Mouse (Mus musculus) liver, embryonic 14.5 days (tissue): ENCODE measurements around the gene D630023F18Rik. TPM values are rescaled to one million over a fixed set of nuclear protein-coding genes. Genes with fewer than 3 reads are reported as not detected.

Experiments used
- ATAC-seq: fragments of 200-750 bp; cut with Nextera tagmentation; 2 replicates; pipeline ENCODE4 v1.8.0; 2017; ENCODE audit warnings: moderate number of reproducible peaks, mild to moderate bottlenecking, moderate library complexity; ENCODE audit not compliant: insufficient read depth
- DNase-seq, 3 experiments: peaks; one replicate each; pipeline ENCODE4 v3.0.0-alpha.2; 2012 to 2013; ENCODE audit warnings: low read depth in 3 of 3, low spot score in 3 of 3
- H3K27ac ChIP-seq: fragments of 300-500 bp; sonication (generic); 2 replicates; pipeline ENCODE4 v1.5.1; 2014; ENCODE audit warnings: moderate library complexity, mild to moderate bottlenecking, control low read depth, inconsistent platforms
- H3K27me3 ChIP-seq: fragments of 300-500 bp; sonication (generic); 2 replicates; pipeline ENCODE4 v1.6.1; 2014; ENCODE audit warnings: mild to moderate bottlenecking, low read length, moderate library complexity; ENCODE audit not compliant: control insufficient read depth, insufficient read depth
- H3K36me3 ChIP-seq: fragments of 300-500 bp; sonication (generic); replicated peaks from 2 replicates; pipeline ENCODE4 v1.6.1; 2014; ENCODE audit warnings: low read depth; ENCODE audit not compliant: control insufficient read depth, insufficient read depth
- H3K4me1 ChIP-seq, 2 experiments: fragments of 200-500 bp in 1 of 2; fragments of 300-500 bp in 1 of 2; sonication (generic) in 1 of 2; replicated peaks; 2 replicates each; pipeline ENCODE4 v1.6.1; 2012 to 2014; ENCODE audit warnings: antibody characterized with exemption in 1 of 2, inconsistent platforms in 1 of 2, low read length in 1 of 2; ENCODE audit not compliant: control insufficient read depth in 2 of 2, insufficient read depth in 2 of 2
- H3K4me2 ChIP-seq: fragments of 300-500 bp; sonication (generic); 2 replicates; pipeline ENCODE4 v1.6.1; 2014; ENCODE audit warnings: low read depth, mild to moderate bottlenecking, control low read depth, moderate library complexity
- H3K4me3 ChIP-seq, 2 experiments: fragments of 200-500 bp in 1 of 2; fragments of 300-500 bp in 1 of 2; sonication (generic) in 1 of 2; 2 replicates each; pipeline ENCODE4 v1.5.1; 2012 to 2014; ENCODE audit warnings: low read depth in 2 of 2, low read length in 2 of 2, mild to moderate bottlenecking in 2 of 2, control low read depth in 1 of 2, inconsistent platforms in 1 of 2, moderate library complexity in 1 of 2; ENCODE audit not compliant: insufficient read depth in 1 of 2
- H3K9ac ChIP-seq: fragments of 300-500 bp; sonication (generic); replicated peaks from 2 replicates; pipeline ENCODE4 v1.6.1; 2014; ENCODE audit warnings: mild to moderate bottlenecking, control low read depth, moderate library complexity
- H3K9me3 ChIP-seq: fragments of 300-500 bp; sonication (generic); 2 replicates; pipeline ENCODE4 v1.6.1; 2016; ENCODE audit warnings: low read length, mixed read lengths; ENCODE audit not compliant: control insufficient read depth
- CTCF ChIP-seq: IDR thresholded peaks from 2 replicates; pipeline ENCODE4 v1.5.1; 2016; ENCODE audit warnings: antibody characterized with exemption, low read depth, control low read depth
- EP300 ChIP-seq: IDR thresholded peaks from 2 replicates; pipeline ENCODE4 v1.6.1; 2016; ENCODE audit warnings: antibody characterized with exemption, low read depth
- WGBS: fragments of 180-500 bp; shearing (Covaris S2); extraction: QIAGEN DNeasy Blood & Tissue Kit; methylation state at CpG from one replicate; pipeline ENCODE4 v1.1.7; 2014; ENCODE audit not compliant: insufficient replicate concordance; 5-methylcytosine and 5-hydroxymethylcytosine counted together
- polyA plus RNA-seq, 2 experiments: library from polyadenylated mRNA; depleted of rRNA in 1 of 2; stranded (reverse) in 1 of 2; unstranded in 1 of 2; fragments of >200 nt; fragmentation: Nextera tagmentation in 1 of 2; extraction: Ambion mirVana in 1 of 2; gene quantifications; 2 replicates each; pipeline versions ENCODE4 v1.2.1 to v1.2.3; 2012 to 2014

D630023F18Rik gene
- polyA plus RNA-seq, 2 experiments, result 0.13 to 0.18 TPM

DNA sequence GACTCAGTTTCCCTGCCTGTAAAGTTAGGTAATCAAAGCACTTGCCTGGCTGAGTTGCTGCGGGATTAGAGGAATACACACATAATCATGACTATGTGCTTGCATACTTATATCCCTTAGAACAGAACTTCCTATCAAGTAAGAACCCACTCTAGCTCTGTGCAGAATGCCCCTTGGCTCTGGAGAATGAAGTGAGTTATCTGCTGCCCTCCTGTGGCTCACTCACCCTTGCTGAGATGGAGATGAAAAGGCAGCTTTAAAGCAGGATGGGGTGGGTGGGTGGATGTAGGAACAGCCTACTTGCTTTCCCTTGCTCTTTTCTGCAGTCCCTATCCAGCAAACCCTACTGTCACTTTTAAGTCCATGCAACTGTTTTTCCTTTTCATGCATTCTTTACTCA lies 39.2 kb upstream of the D630023F18Rik start:
- ATAC-seq, result no peak
- H3K27me3 ChIP-seq, result no peaks in the 10 kb centered on the region
- H3K36me3 ChIP-seq, result peaks cover 17% of the 10 kb centered on the region
- WGBS, result 72% methylated on average over 1 of the region's 1 CpGs
- peaks cover 0 to 4% of the 10 kb centered on the region in 2 experiments; a peak in 1 of 4 replicates for H3K4me1 ChIP-seq
- no peaks in the 10 kb centered on the region for H3K9me3 ChIP-seq
- DNase-seq, result no peak
- no peak overlapping the region for H3K9ac ChIP-seq
- TF ChIP-seq CTCF (no peak), EP300 (no peak)
- no peak overlapping the region for H3K4me3 ChIP-seq
- H3K4me2 ChIP-seq, result no peak overlapping the region
- no peak overlapping the region for H3K27ac ChIP-seq

- DNase-seq (no peak), ATAC-seq (no peak)
- Histone ChIP-seq H3K36me3 (peaks cover 4% of the 10 kb centered on the region; the same call in 1 of the 2 replicates), H3K9me3 (no peaks in the 10 kb centered on the region), H3K4me2 (no peak overlapping the region), H3K27ac (no peak overlapping the region), H3K4me3 (no peak overlapping the region), H3K27me3 (no peaks in the 10 kb centered on the region), H3K4me1 (0 out of 4 replicates have a peak, but pooled peaks cover 0 to 2% of the 10 kb centered on the region in 2 experiments), H3K9ac (no peak overlapping the region)
- TF ChIP-seq CTCF (no peak), EP300 (no peak)
- 72% methylated on average over 5 of the region's 5 CpGs for WGBS
Observed at GRCm38 (mm10) chr1:65156111-65156510, 33.1 kb upstream of the D630023F18Rik start.

GRCm38 (mm10) chr1:65154814-65155213 lies 31.8 kb upstream of the D630023F18Rik start:
- no peaks in the 10 kb centered on the region for H3K9me3 ChIP-seq
- no peak overlapping the region for H3K4me3 ChIP-seq
- H3K4me1 ChIP-seq, result 0 out of 4 replicates have a peak, but pooled peaks cover 0 to 2% of the 10 kb centered on the region in 2 experiments
- DNase-seq (no peak), ATAC-seq (no peak)
- no peak overlapping the region for H3K4me2 ChIP-seq
- no peak overlapping the region for H3K27ac ChIP-seq
- TF ChIP-seq CTCF (no peak), EP300 (no peak)
- H3K27me3 ChIP-seq, result no peaks in the 10 kb centered on the region
- no peak overlapping the region for H3K9ac ChIP-seq
- peaks cover 4% of the 10 kb centered on the region; the same call in 1 of the 2 replicates for H3K36me3 ChIP-seq

DNA sequence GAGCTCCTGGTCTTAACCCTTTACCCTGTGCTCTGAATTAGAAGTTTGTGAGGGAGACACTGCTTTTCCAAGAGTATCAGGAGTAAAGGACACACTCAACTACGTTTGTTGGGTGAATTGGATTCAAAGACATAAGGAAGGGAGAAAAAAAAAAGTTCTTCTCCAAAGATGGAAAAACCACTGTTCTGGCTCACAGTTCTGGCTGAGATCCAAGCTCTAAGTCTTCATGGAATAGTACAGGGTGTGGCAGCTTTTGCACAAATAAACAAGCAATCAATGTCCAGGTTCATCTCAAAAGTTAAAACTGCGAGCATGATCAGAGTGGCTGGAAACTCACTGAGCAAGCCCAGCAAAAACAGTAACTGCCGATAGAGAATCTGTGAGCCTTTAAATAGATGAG lies 25.0 kb upstream of the D630023F18Rik start:
- Histone ChIP-seq H3K4me2 (no peak overlapping the region), H3K9ac (no peak overlapping the region), H3K9me3 (no peaks in the 10 kb centered on the region), H3K27me3 (no peaks in the 10 kb centered on the region), H3K4me3 (no peak overlapping the region), H3K27ac (no peak overlapping the region), H3K4me1 (no peaks in the 10 kb centered on the region), H3K36me3 (no peaks in the 10 kb centered on the region)
- TF ChIP-seq EP300, result no peak
- TF ChIP-seq CTCF, result no peak
- WGBS, result 51% methylated on average over 3 of the region's 3 CpGs
- ATAC-seq, result no peak
- no peak for DNase-seq

DNA sequence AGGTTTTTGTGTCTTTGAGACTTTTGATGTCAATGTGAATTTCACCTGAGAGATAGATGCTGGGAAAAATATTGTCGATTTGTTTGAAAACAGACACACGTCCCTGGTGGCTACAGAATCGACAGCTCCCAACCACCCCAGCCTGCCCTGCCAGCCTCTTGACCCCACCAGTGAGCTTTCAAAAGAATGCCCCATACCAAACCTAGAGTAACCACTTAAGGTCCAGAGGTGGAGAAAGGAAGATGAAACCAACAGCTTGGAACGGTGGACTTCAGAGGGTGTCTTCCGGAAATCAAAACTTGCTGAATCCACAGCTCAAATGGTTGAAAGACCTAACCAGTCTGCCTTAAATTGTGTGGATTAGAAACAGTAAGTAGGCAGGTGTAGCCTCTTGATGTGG lies 24.3 kb upstream of the D630023F18Rik start:
- no peak overlapping the region for H3K27ac ChIP-seq
- no peak for ATAC-seq
- H3K4me1 ChIP-seq, result no peaks in the 10 kb centered on the region
- H3K4me2 ChIP-seq, result no peak overlapping the region
- H3K9ac ChIP-seq, result no peak overlapping the region
- 68% methylated on average over 5 of the region's 5 CpGs for WGBS
- no peaks in the 10 kb centered on the region for H3K36me3 ChIP-seq
- DNase-seq, result no peak
- TF ChIP-seq CTCF (no peak), EP300 (no peak)
- H3K4me3 ChIP-seq, result no peak overlapping the region
- no peaks in the 10 kb centered on the region for H3K27me3 ChIP-seq
- H3K9me3 ChIP-seq, result no peaks in the 10 kb centered on the region
